In the genomic region with DNA sequence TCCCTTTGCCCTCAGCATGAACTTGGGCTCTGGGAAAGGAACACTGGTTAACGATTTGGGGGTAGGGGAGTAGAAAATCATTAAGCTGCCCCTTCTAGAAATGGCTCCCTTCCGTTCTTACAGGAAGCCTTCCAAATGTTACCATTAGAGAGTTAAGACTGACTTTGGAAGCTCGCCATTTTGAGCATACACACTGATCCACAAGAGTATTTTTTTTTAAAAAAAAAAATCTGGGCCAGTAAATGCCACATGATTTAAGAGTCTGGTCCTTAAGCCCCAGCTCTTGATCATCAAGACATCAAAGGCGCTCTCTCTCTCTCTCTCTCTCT, we compare ENCODE assay signal across 15 mouse cellular contexts.
DNase-seq lines count a peak whose midpoint lies in the region; ATAC-seq lines count a peak whose summit lies in the region.
"Had no signal": no experiment of that assay in that cellular context is flagged by ENCODE, and none has a peak within 500 bp of the region (broad histone marks: within the 10 kb centered on the region; RNA-seq: fewer than 3 reads in every experiment).

No protein-coding gene starts in this region.

- no peak overlapping the region for H3K4me2 ChIP-seq in forebrain, embryonic 15.5 days (replicated peaks)
- H3K4me2 ChIP-seq in forebrain, embryonic 13.5 days, result no peak overlapping the region
- H3K4me2 ChIP-seq in kidney, embryonic 15.5 days, result no peak overlapping the region
- peak overlapping the region; percentile 28 for H3K4me2 ChIP-seq in neural tube, embryonic 12.5 days (replicated peaks)
- H3K4me2 ChIP-seq: intestine, embryonic 15.5 days; liver, embryonic 13.5 days had no signal

- peak; percentile 68 for DNase-seq in kidney, adult 9 months
- no peak for DNase-seq in kidney, postnatal 4 days
- no peak for DNase-seq in spleen, adult 18-20 months
- no peak for DNase-seq in embryo, embryonic 10 days (ENCODE audit: low spot score)
- DNase-seq: B cell, adult 2 months; cerebellum, adult 8-10 months; liver, embryonic 13.5 days; lung, postnatal 4 days had no signal

- peaks cover 23% of the 10 kb centered on the region for H3K4me1 ChIP-seq in forebrain, embryonic 15.5 days
- H3K4me1 ChIP-seq in forebrain, embryonic 13.5 days, result peaks cover 26% of the 10 kb centered on the region
- H3K4me1 ChIP-seq in kidney, embryonic 15.5 days, result peaks cover 51% of the 10 kb centered on the region
- peaks cover 25% of the 10 kb centered on the region for H3K4me1 ChIP-seq in neural tube, embryonic 12.5 days
- H3K4me1 ChIP-seq: liver, embryonic 13.5 days had no signal

- no peaks in the 10 kb centered on the region for H3K36me3 ChIP-seq in forebrain, embryonic 15.5 days
- no peaks in the 10 kb centered on the region for H3K36me3 ChIP-seq in forebrain, embryonic 13.5 days (ENCODE audit: poor library complexity, severe bottlenecking)
- H3K36me3 ChIP-seq in kidney, embryonic 15.5 days, result no peaks in the 10 kb centered on the region
- H3K36me3 ChIP-seq in neural tube, embryonic 12.5 days, result no peaks in the 10 kb centered on the region
- H3K36me3 ChIP-seq: G1E; intestine, embryonic 15.5 days; liver, embryonic 13.5 days had no signal

- H3K27ac ChIP-seq in forebrain, embryonic 15.5 days (replicated peaks), result peak overlapping the region; percentile 21; the same call in 1 of the 2 replicates
- no peak overlapping the region for H3K27ac ChIP-seq in forebrain, embryonic 13.5 days
- peak overlapping the region; percentile 85 for H3K27ac ChIP-seq in kidney, embryonic 15.5 days
- no peak overlapping the region for H3K27ac ChIP-seq in neural tube, embryonic 12.5 days
- H3K27ac ChIP-seq: intestine, embryonic 15.5 days; liver, embryonic 13.5 days had no signal

- no peak for ATAC-seq in forebrain, embryonic 15.5 days (replicated peaks)
- no peak for ATAC-seq in forebrain, embryonic 13.5 days
- ATAC-seq in kidney, embryonic 15.5 days (replicated peaks; ENCODE audit: low FRiP score), result peak; percentile 12; the same call in 1 of the 2 replicates
- no peak for ATAC-seq in neural tube, embryonic 12.5 days (ENCODE audit: low FRiP score, low read depth)
- ATAC-seq: intestine, embryonic 15.5 days had no signal

- H3K27me3 ChIP-seq in forebrain, embryonic 15.5 days, result no peaks in the 10 kb centered on the region
- H3K27me3 ChIP-seq in forebrain, embryonic 13.5 days, result no peaks in the 10 kb centered on the region
- no peaks in the 10 kb centered on the region for H3K27me3 ChIP-seq in kidney, embryonic 15.5 days
- H3K27me3 ChIP-seq in neural tube, embryonic 12.5 days (replicated peaks), result no peaks in the 10 kb centered on the region
- H3K27me3 ChIP-seq: intestine, embryonic 15.5 days; liver, embryonic 13.5 days had no signal

- no peak overlapping the region for H3K4me3 ChIP-seq in forebrain, embryonic 15.5 days
- H3K4me3 ChIP-seq in forebrain, embryonic 13.5 days, result no peak overlapping the region
- no peak overlapping the region for H3K4me3 ChIP-seq in kidney, embryonic 15.5 days (replicated peaks)
- no peak overlapping the region for H3K4me3 ChIP-seq in neural tube, embryonic 12.5 days
- H3K4me3 ChIP-seq: intestine, embryonic 15.5 days; liver, embryonic 13.5 days; myocyte had no signal

- 41% methylated on average over 4 of the region's 4 CpGs for WGBS in forebrain, embryonic 15.5 days
- 40% methylated on average over 4 of the region's 4 CpGs for WGBS in forebrain, embryonic 13.5 days
- 20% methylated on average over 4 of the region's 4 CpGs for WGBS in kidney, embryonic 15.5 days
- 37% methylated on average over 4 of the region's 4 CpGs for WGBS in neural tube, embryonic 12.5 days

- no peaks in the 10 kb centered on the region for H3K9me3 ChIP-seq in forebrain, embryonic 15.5 days
- H3K9me3 ChIP-seq in forebrain, embryonic 13.5 days (replicated peaks), result no peaks in the 10 kb centered on the region
- no peaks in the 10 kb centered on the region for H3K9me3 ChIP-seq in kidney, embryonic 15.5 days (replicated peaks)
- H3K9me3 ChIP-seq in neural tube, embryonic 12.5 days, result no peaks in the 10 kb centered on the region
- H3K9me3 ChIP-seq: G1E; intestine, embryonic 15.5 days; liver, embryonic 13.5 days had no signal

- H3K9ac ChIP-seq in forebrain, embryonic 15.5 days (replicated peaks), result no peak overlapping the region
- no peak overlapping the region for H3K9ac ChIP-seq in forebrain, embryonic 13.5 days
- no peak overlapping the region for H3K9ac ChIP-seq in kidney, embryonic 15.5 days
- no peak overlapping the region for H3K9ac ChIP-seq in neural tube, embryonic 12.5 days
- H3K9ac ChIP-seq: intestine, embryonic 15.5 days; liver, embryonic 13.5 days had no signal

Comparison
In these comparisons a context has a peak if more than half of its experiments do, and no peak if none do; other contexts are left out.
1. H3K27ac ChIP-seq: peak in forebrain, embryonic 15.5 days (single experiment) and kidney, embryonic 15.5 days (single experiment); none in forebrain, embryonic 13.5 days (single experiment) and neural tube, embryonic 12.5 days (single experiment).